ENCODE assay signal across 7 mouse cellular contexts in genomic region chr6:117906590-117907271, GRCm38 (mm10). TPM values are rescaled to one million over a fixed set of nuclear protein-coding genes. Genes with fewer than 3 reads are reported as not detected.
A peak's percentile ranks its signal among the peaks of the same experiment; 100 is the strongest.
DNase-seq lines count a peak whose midpoint lies in the region; ATAC-seq lines count a peak whose summit lies in the region.

No protein-coding gene starts in this region.

- H3K27me3 ChIP-seq in intestine, embryonic 16.5 days (replicated peaks; ENCODE audit: control insufficient read depth, insufficient read depth, low read length): no peaks in the 10 kb centered on the region
- H3K27me3 ChIP-seq in midbrain, embryonic 11.5 days (ENCODE audit: control insufficient read depth, insufficient read depth, low read length): no peaks in the 10 kb centered on the region

- peak; percentile 98 for DNase-seq in adrenal gland, adult 2 months
- DNase-seq in embryo, embryonic 11.5 days (ENCODE audit: low read depth, low spot score): peak; percentile 94
- DNase-seq in gastrocnemius, postnatal 36 days: peak; percentile 93 to 96
- DNase-seq in left cerebral cortex, postnatal 36 days (ENCODE audit: low spot score in 2 of 2): peak; percentile 98
- DNase-seq in midbrain, embryonic 11.5 days (ENCODE audit: low spot score, missing footprints): peak; percentile 99
- DNase-seq in skeletal muscle tissue, adult 2 months (ENCODE audit: low read depth, low spot score): peak; percentile 99

- peak; percentile 93 for ATAC-seq in intestine, embryonic 16.5 days
- peak; percentile 97 for ATAC-seq in midbrain, embryonic 11.5 days (ENCODE audit: low FRiP score)

- H3K27ac ChIP-seq in intestine, embryonic 16.5 days (ENCODE audit: low read length): peak overlapping the region; percentile 98
- H3K27ac ChIP-seq in midbrain, embryonic 11.5 days (ENCODE audit: low read depth, low read length): peak overlapping the region; percentile 77

- under 1% methylated on average over 66 of the region's 68 CpGs for WGBS in intestine, embryonic 16.5 days
- WGBS in midbrain, embryonic 11.5 days: under 1% methylated on average over 64 of the region's 68 CpGs

- H3K36me3 ChIP-seq in intestine, embryonic 16.5 days (ENCODE audit: control insufficient read depth, insufficient read depth, low read length): no peaks in the 10 kb centered on the region
- H3K36me3 ChIP-seq in midbrain, embryonic 11.5 days (ENCODE audit: control insufficient read depth, insufficient read depth, low read length): no peaks in the 10 kb centered on the region

- peak overlapping the region; percentile 99 for H3K9ac ChIP-seq in intestine, embryonic 16.5 days (ENCODE audit: low read depth, low read length)
- peak overlapping the region; percentile 93 for H3K9ac ChIP-seq in midbrain, embryonic 11.5 days (ENCODE audit: low read length)

- H3K4me3 ChIP-seq in intestine, embryonic 16.5 days (ENCODE audit: low read length): peak overlapping the region; percentile 100
- H3K4me3 ChIP-seq in midbrain, embryonic 11.5 days (ENCODE audit: low read depth, low read length): peak overlapping the region; percentile 100

- no peaks in the 10 kb centered on the region for H3K9me3 ChIP-seq in intestine, embryonic 16.5 days (ENCODE audit: control insufficient read depth, low read length)
- H3K9me3 ChIP-seq in midbrain, embryonic 11.5 days (ENCODE audit: control insufficient read depth, low read length): no peaks in the 10 kb centered on the region

- peak overlapping the region; percentile 58 for H3K4me2 ChIP-seq in intestine, embryonic 16.5 days (ENCODE audit: low read depth, low read length)
- H3K4me2 ChIP-seq in midbrain, embryonic 11.5 days: peak overlapping the region; percentile 93

- peaks cover 12% of the 10 kb centered on the region for H3K4me1 ChIP-seq in intestine, embryonic 16.5 days (ENCODE audit: control insufficient read depth, insufficient read depth, low read length)
- H3K4me1 ChIP-seq in midbrain, embryonic 11.5 days (ENCODE audit: control insufficient read depth, insufficient read depth, low read length): peaks cover 16% of the 10 kb centered on the region

- intact Hi-C loops in gastrocnemius, postnatal 36 days (cut with DNase I): no loop called here
- intact Hi-C loops in left cerebral cortex, postnatal 36 days (cut with DNase I): loop anchor here (1.0 to 2.0 kb wide), 2 partner anchors 27 to 66 kb away; partner anchors contain the start of gene Zfp637

RNA-seq across cellular contexts. Expression of gene Hnrnpf, which starts 6.6 kb away (rescaled TPM):
- 100 to 1,000 TPM; 299 to 305 TPM for total RNA-seq in adrenal gland, adult 2 months (2021)
- 30.0 and 43.5 TPM in 2 replicates for polyA plus RNA-seq in adrenal gland, adult 2 months (2012; rRNA removed)
- total RNA-seq in gastrocnemius, postnatal 36 days (2021): 10 to 100 TPM; 83.2 to 98.9 TPM
- 751 and 822 TPM in 2 replicates for polyA plus RNA-seq in intestine, embryonic 16.5 days (2015; fragmentation: Nextera tagmentation; extraction: Ambion mirVana)
- total RNA-seq in left cerebral cortex, postnatal 36 days (2021): 100 to 1,000 TPM; 122 to 123 TPM
- 723 and 735 TPM in 2 replicates for polyA plus RNA-seq in midbrain, embryonic 11.5 days (2014; fragmentation: Nextera tagmentation; extraction: Ambion mirVana)

RNA-seq across cellular contexts. Expression of gene Fxyd4, which starts 30.8 kb away (rescaled TPM):
- not detected for total RNA-seq in adrenal gland, adult 2 months (2021)
- not detected in 2 replicates for polyA plus RNA-seq in adrenal gland, adult 2 months (2012; rRNA removed)
- not detected for total RNA-seq in gastrocnemius, postnatal 36 days (2021)
- 1.2 and 2.0 TPM in 2 replicates for polyA plus RNA-seq in intestine, embryonic 16.5 days (2015; fragmentation: Nextera tagmentation; extraction: Ambion mirVana)
- not detected for total RNA-seq in left cerebral cortex, postnatal 36 days (2021)
- polyA plus RNA-seq in midbrain, embryonic 11.5 days (2014; fragmentation: Nextera tagmentation; extraction: Ambion mirVana): 1.4 and 2.1 TPM in 2 replicates

RNA-seq across cellular contexts. Expression of gene Zfp239, which starts 44.8 kb away (rescaled TPM):
- 1 to 10 TPM; 1.8 to 3.1 TPM for total RNA-seq in adrenal gland, adult 2 months (2021)
- 0.61 and 0.83 TPM in 2 replicates for polyA plus RNA-seq in adrenal gland, adult 2 months (2012; rRNA removed)
- total RNA-seq in gastrocnemius, postnatal 36 days (2021): under 1 TPM; 0.23 to 0.37 TPM
- polyA plus RNA-seq in intestine, embryonic 16.5 days (2015; fragmentation: Nextera tagmentation; extraction: Ambion mirVana): 3.7 and 5.4 TPM in 2 replicates
- 10 to 100 TPM; 44.7 to 48.0 TPM for total RNA-seq in left cerebral cortex, postnatal 36 days (2021)
- polyA plus RNA-seq in midbrain, embryonic 11.5 days (2014; fragmentation: Nextera tagmentation; extraction: Ambion mirVana): 11.8 and 12.5 TPM in 2 replicates

Comparison
In these comparisons a context has a peak if more than half of its experiments do, and no peak if none do; other contexts are left out.
1. Peak in every context shown above with its lines: DNase-seq, ATAC-seq, H3K4me3 ChIP-seq and H3K27ac ChIP-seq.
2. RNA of gene Zfp239, which starts 44.8 kb away (total RNA-seq): 44.7 to 48.0 TPM in left cerebral cortex, postnatal 36 days; 1.8 to 3.1 TPM in adrenal gland, adult 2 months and 0.23 to 0.37 TPM in gastrocnemius, postnatal 36 days; every median in the first group is over 10 times any median in the second.